In the genomic region with DNA sequence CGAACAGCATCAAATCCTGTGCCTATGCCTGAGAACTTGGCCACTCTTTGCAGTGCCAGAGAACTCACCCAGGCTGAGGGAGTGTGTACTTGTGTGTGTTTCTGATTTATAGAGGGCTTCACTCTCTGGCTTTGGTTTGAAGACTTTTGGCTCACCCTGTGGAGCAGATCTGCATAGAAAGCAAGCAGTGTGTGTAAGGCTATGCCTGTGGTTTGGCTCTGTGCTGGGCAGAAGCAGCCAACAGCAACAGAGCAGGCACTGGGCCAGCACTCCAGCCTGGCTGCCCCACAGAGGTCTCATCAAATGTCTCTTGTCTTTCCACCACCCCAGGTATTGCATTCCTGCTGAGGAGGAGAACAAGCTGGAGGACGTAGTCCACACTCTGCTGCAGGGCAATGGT, we compare ENCODE assay signal across 8 mouse cellular contexts.
DNase-seq lines count a peak whose midpoint lies in the region; ATAC-seq and TF ChIP-seq lines count a peak whose summit lies in the region.

No protein-coding gene starts in this region.

- no peak for ATAC-seq in liver, embryonic 12.5 days
- peak; percentile 33; the same call in 1 of the 2 replicates for ATAC-seq in cerebellum, adult (ENCODE audit: insufficient number of reproducible peaks, low FRiP score, low TSS enrichment)

- H3K79me2 ChIP-seq in liver, adult 2 months (ENCODE audit: control insufficient read depth, insufficient read depth, low read length), result no peaks in the 10 kb centered on the region

- no peak overlapping the region for H3K4me2 ChIP-seq in liver, embryonic 12.5 days

- WGBS in liver, adult 2 months, result 93% methylated on average over 2 of the region's 2 CpGs
- WGBS in liver, embryonic 12.5 days (ENCODE audit: insufficient replicate concordance), result 90% methylated on average over 2 of the region's 2 CpGs

- intact Hi-C loops in gastrocnemius, adult 2 months (cut with DNase I), result no loop called here

- no peak overlapping the region for H3K4me3 ChIP-seq in liver, adult 2 months (ENCODE audit: insufficient read depth, low read depth, low read length)
- H3K4me3 ChIP-seq in liver, embryonic 12.5 days, result no peak overlapping the region
- H3K4me3 ChIP-seq in gastrocnemius, adult 2 months, result no peak overlapping the region

- TF ChIP-seq CTCF in liver, adult 2 months (IDR thresholded peaks at IDR 0.05; ENCODE audit: low read depth, low read length), result no peak
- TF ChIP-seq CTCF in gastrocnemius, adult 2 months (IDR thresholded peaks at IDR 0.05), result no peak

- peaks cover 45% of the 10 kb centered on the region for H3K36me3 ChIP-seq in liver, adult 2 months (ENCODE audit: control insufficient read depth, insufficient read depth, low read length)
- H3K36me3 ChIP-seq in liver, embryonic 12.5 days, result peaks cover 97% of the 10 kb centered on the region

- no peaks in the 10 kb centered on the region for H3K27me3 ChIP-seq in liver, adult 2 months (ENCODE audit: control insufficient read depth, insufficient read depth, low read length)
- no peaks in the 10 kb centered on the region for H3K27me3 ChIP-seq in liver, embryonic 12.5 days (replicated peaks)

- peak; percentile 25 for DNase-seq in liver, adult 2 months (ENCODE audit: extremely low read depth, low read depth, low spot score)
- DNase-seq in gastrocnemius, adult 2 months, result peak; percentile 85
- peak; percentile 75 to 78 for DNase-seq in kidney, postnatal 25 days
- no peak for DNase-seq in thymus, postnatal 25 days
- no peak for DNase-seq in thymus, postnatal 0 days (ENCODE audit: low spot score)
- DNase-seq in spleen, postnatal 4 days (ENCODE audit: low spot score in 2 of 2), result no peak

- no peak overlapping the region for H3K9ac ChIP-seq in liver, adult 2 months (ENCODE audit: low read depth, low read length)
- H3K9ac ChIP-seq in liver, embryonic 12.5 days, result no peak overlapping the region

- H3K9me3 ChIP-seq in liver, embryonic 12.5 days (replicated peaks), result no peaks in the 10 kb centered on the region

- no peak for TF ChIP-seq POLR2A in liver, adult 2 months (IDR thresholded peaks at IDR 0.05; ENCODE audit: extremely low read depth, insufficient read depth, low read length)

- no peak overlapping the region for H3K27ac ChIP-seq in liver, adult 2 months (replicated peaks; ENCODE audit: insufficient read depth, low read depth, low read length)
- no peak overlapping the region for H3K27ac ChIP-seq in liver, embryonic 12.5 days
- H3K27ac ChIP-seq in gastrocnemius, adult 2 months, result peak overlapping the region; percentile 44; the same call in 1 of the 2 replicates

- H3K4me1 ChIP-seq in liver, adult 2 months (ENCODE audit: control insufficient read depth, insufficient read depth, low read length), result no peaks in the 10 kb centered on the region
- H3K4me1 ChIP-seq in liver, embryonic 12.5 days, result peaks cover 32% of the 10 kb centered on the region

Comparison
In these comparisons a context has a peak if more than half of its experiments do, and no peak if none do; other contexts are left out.
1. DNase-seq: peak in liver, adult 2 months (single experiment), gastrocnemius, adult 2 months (single experiment) and kidney, postnatal 25 days (2 of 2); none in thymus, postnatal 25 days (single experiment), thymus, postnatal 0 days (single experiment) and spleen, postnatal 4 days (0 of 2).